Mouse (Mus musculus): ENCODE data around the gene Cyp46a1. TPM values are rescaled to one million over a fixed set of nuclear protein-coding genes. Genes with fewer than 3 reads are reported as not detected.

Cyp46a1 gene
- total RNA-seq, 2 experiments from 2014 or later: 0.26 TPM; not detected in 1

GRCm38 (mm10) chr12:108310456-108311027, 23.6 kb upstream of the Cyp46a1 start:
- DNase-seq: no peak
- intact Hi-C loops (cut with DNase I): no loop called here

GRCm38 (mm10) chr12:108311741-108312290, 22.4 kb upstream of the Cyp46a1 start:
- no peak for DNase-seq
- intact Hi-C loops (cut with DNase I): no loop called here

GRCm38 (mm10) chr12:108312432-108312851, 21.7 kb upstream of the Cyp46a1 start:
- no peak for DNase-seq

GRCm38 (mm10) chr12:108313244-108313772, 20.9 kb upstream of the Cyp46a1 start:
- no peak for DNase-seq
- intact Hi-C loops (cut with DNase I): no loop called here

More at GRCm38 (mm10) chr12:108312432-108312851, 21.7 kb upstream of the Cyp46a1 start:
- intact Hi-C loops (cut with DNase I): no loop called here

GRCm38 (mm10) chr12:108315818-108316217, 18.4 kb upstream of the Cyp46a1 start:
- intact Hi-C loops (cut with DNase I): no loop called here
- DNase-seq: no peak

GRCm38 (mm10) chr12:108316655-108317054, 17.5 kb upstream of the Cyp46a1 start:
- intact Hi-C loops (cut with DNase I): no loop called here
- DNase-seq: no peak

- no peak for DNase-seq
- intact Hi-C loops (cut with DNase I): no loop called here
These were observed 16.9 kb upstream of the Cyp46a1 start for GRCm38 (mm10) chr12:108317201-108317738.

- no peak for DNase-seq
- intact Hi-C loops (cut with DNase I): no loop called here
These were observed 16.3 kb upstream of the Cyp46a1 start for GRCm38 (mm10) chr12:108317826-108318430.

GRCm38 (mm10) chr12:108318499-108318898, 15.7 kb upstream of the Cyp46a1 start:
- no peak for DNase-seq
- intact Hi-C loops (cut with DNase I): no loop called here

- intact Hi-C loops (cut with DNase I): no loop called here
These were observed 14.1 kb upstream of the Cyp46a1 start for GRCm38 (mm10) chr12:108320096-108320495.

GRCm38 (mm10) chr12:108326401-108326800, 7.8 kb upstream of the Cyp46a1 start:
- intact Hi-C loops (cut with DNase I): no loop called here
- DNase-seq: no peak

More at GRCm38 (mm10) chr12:108320096-108320495, 14.1 kb upstream of the Cyp46a1 start:
- no peak for DNase-seq

GRCm38 (mm10) chr12:108327889-108328491, 6.2 kb upstream of the Cyp46a1 start:
- intact Hi-C loops (cut with DNase I): no loop called here
- no peak for DNase-seq

- intact Hi-C loops (cut with DNase I): no loop called here
- peak; percentile 83 to 84 for DNase-seq
These were observed 1.1 kb upstream of the Cyp46a1 start for GRCm38 (mm10) chr12:108333056-108333455.

GRCm38 (mm10) chr12:108333481-108333882, 699 bp upstream of the Cyp46a1 start:
- no peak for DNase-seq
- intact Hi-C loops (cut with DNase I): no loop called here

GRCm38 (mm10) chr12:108334529-108334928, 348 bp downstream of the Cyp46a1 start:
- intact Hi-C loops (cut with DNase I): no loop called here
- no peak for DNase-seq

- intact Hi-C loops (cut with DNase I): no loop called here
- DNase-seq: no peak
These were observed 4.5 kb downstream of the Cyp46a1 start for GRCm38 (mm10) chr12:108338572-108339190.

GRCm38 (mm10) chr12:108348151-108348550, 14.0 kb downstream of the Cyp46a1 start:
- intact Hi-C loops (cut with DNase I): no loop called here

GRCm38 (mm10) chr12:108349026-108349425, 14.8 kb downstream of the Cyp46a1 start:
- no peak for DNase-seq
- intact Hi-C loops (cut with DNase I): no loop called here

More at GRCm38 (mm10) chr12:108348151-108348550, 14.0 kb downstream of the Cyp46a1 start:
- DNase-seq: no peak

- intact Hi-C loops (cut with DNase I): no loop called here
These were observed 16.8 kb downstream of the Cyp46a1 start for GRCm38 (mm10) chr12:108350931-108351330.

GRCm38 (mm10) chr12:108352371-108353136, 18.4 kb downstream of the Cyp46a1 start:
- intact Hi-C loops (cut with DNase I): no loop called here
- DNase-seq: no peak

More at GRCm38 (mm10) chr12:108350931-108351330, 16.8 kb downstream of the Cyp46a1 start:
- DNase-seq: no peak

Data from gastrocnemius, postnatal 36 days (tissue).